14 mouse cellular contexts compared by ENCODE assay signal in genomic region chr13:45778750-45779149, GRCm38 (mm10).
A peak's percentile ranks its signal among the peaks of the same experiment; 100 is the strongest.
DNase-seq lines count a peak whose midpoint lies in the region; ATAC-seq and TF ChIP-seq lines count a peak whose summit lies in the region.
"Had no signal": no experiment of that assay in that cellular context is flagged by ENCODE, and none has a peak within 500 bp of the region (broad histone marks: within the 10 kb centered on the region; RNA-seq: fewer than 3 reads in every experiment).

No protein-coding gene starts in this region.

- no peaks in the 10 kb centered on the region for H3K27me3 ChIP-seq in hindbrain, postnatal 0 days (ENCODE audit: insufficient read depth, low read length)
- H3K27me3 ChIP-seq in hindbrain, embryonic 14.5 days (ENCODE audit: control insufficient read depth, insufficient read depth, low read length), result no peaks in the 10 kb centered on the region
- H3K27me3 ChIP-seq in lung, embryonic 16.5 days (ENCODE audit: control insufficient read depth, insufficient read depth, low read depth, low read length), result no peaks in the 10 kb centered on the region
- no peaks in the 10 kb centered on the region for H3K27me3 ChIP-seq in G1E (ENCODE audit: insufficient read depth, low read length)
- no peaks in the 10 kb centered on the region for H3K27me3 ChIP-seq in intestine, embryonic 16.5 days (replicated peaks; ENCODE audit: control insufficient read depth, insufficient read depth, low read length)
- H3K27me3 ChIP-seq: hindbrain, embryonic 15.5 days; midbrain, embryonic 13.5 days had no signal

- no peak for TF ChIP-seq POLR2A in embryonic fibroblast, embryonic 13.5 days (IDR thresholded peaks at IDR 0.05; ENCODE audit: low read depth, low read length)

- H3K9me3 ChIP-seq in hindbrain, postnatal 0 days (ENCODE audit: low read length), result no peaks in the 10 kb centered on the region
- H3K9me3 ChIP-seq in hindbrain, embryonic 14.5 days (ENCODE audit: control insufficient read depth, low read length), result no peaks in the 10 kb centered on the region
- no peaks in the 10 kb centered on the region for H3K9me3 ChIP-seq in lung, embryonic 16.5 days (ENCODE audit: control insufficient read depth, low read length)
- no peaks in the 10 kb centered on the region for H3K9me3 ChIP-seq in G1E (replicated peaks)
- H3K9me3 ChIP-seq in intestine, embryonic 16.5 days (ENCODE audit: control insufficient read depth, low read length), result no peaks in the 10 kb centered on the region
- H3K9me3 ChIP-seq: hindbrain, embryonic 15.5 days; midbrain, embryonic 13.5 days had no signal

- no peaks in the 10 kb centered on the region for H3K4me1 ChIP-seq in hindbrain, postnatal 0 days (ENCODE audit: insufficient read depth, low read length)
- 0 out of 2 replicates have a peak, but pooled peaks cover 3% of the 10 kb centered on the region for H3K4me1 ChIP-seq in hindbrain, embryonic 14.5 days (replicated peaks; ENCODE audit: control insufficient read depth, insufficient read depth, low read length)
- H3K4me1 ChIP-seq in lung, embryonic 16.5 days (replicated peaks; ENCODE audit: control insufficient read depth, insufficient read depth, low read length), result peaks cover 9% of the 10 kb centered on the region
- peaks cover 29% of the 10 kb centered on the region for H3K4me1 ChIP-seq in G1E (ENCODE audit: insufficient read depth, low read depth, low read length)
- no peaks in the 10 kb centered on the region; the same call in 1 of the 2 replicates for H3K4me1 ChIP-seq in embryonic fibroblast, embryonic 13.5 days (ENCODE audit: control insufficient read depth, insufficient read depth, low read length)
- H3K4me1 ChIP-seq in intestine, embryonic 16.5 days (ENCODE audit: control insufficient read depth, insufficient read depth, low read length), result no peaks in the 10 kb centered on the region

- no peak for DNase-seq in hindbrain, postnatal 0 days (ENCODE audit: low spot score)
- DNase-seq in hindbrain, embryonic 14.5 days (ENCODE audit: low spot score), result no peak
- DNase-seq in lung, postnatal 14 days, result no peak
- DNase-seq in G1E (ENCODE audit: low spot score), result no peak
- DNase-seq in frontal cortex, adult 2 months (ENCODE audit: extremely low spot score in 1 of 2, low spot score in 1 of 2), result no peak
- DNase-seq: cerebellum, postnatal 14 days; kidney, postnatal 14 days; right cerebral cortex, postnatal 25 days had no signal

- WGBS in hindbrain, postnatal 0 days, result 90% methylated on average over 5 of the region's 5 CpGs
- WGBS in hindbrain, embryonic 14.5 days, result 90% methylated on average over 5 of the region's 5 CpGs
- 77% methylated on average over 5 of the region's 5 CpGs for WGBS in lung, embryonic 16.5 days
- 82% methylated on average over 5 of the region's 5 CpGs for WGBS in intestine, embryonic 16.5 days

- H3K9ac ChIP-seq in hindbrain, postnatal 0 days (replicated peaks; ENCODE audit: low read length), result no peak overlapping the region
- H3K9ac ChIP-seq in hindbrain, embryonic 14.5 days, result no peak overlapping the region
- no peak overlapping the region for H3K9ac ChIP-seq in lung, embryonic 16.5 days (ENCODE audit: low read length)
- H3K9ac ChIP-seq in intestine, embryonic 16.5 days (ENCODE audit: low read depth, low read length), result no peak overlapping the region
- H3K9ac ChIP-seq: hindbrain, embryonic 15.5 days; midbrain, embryonic 13.5 days had no signal

- ATAC-seq in hindbrain, postnatal 0 days, result no peak
- no peak for ATAC-seq in hindbrain, embryonic 14.5 days (ENCODE audit: low FRiP score)
- ATAC-seq in lung, embryonic 16.5 days (ENCODE audit: low read depth), result no peak
- ATAC-seq in G1E (ENCODE audit: extremely low read depth, insufficient number of reproducible peaks, low FRiP score, poor library complexity, severe bottlenecking), result no peak
- no peak for ATAC-seq in intestine, embryonic 16.5 days
- ATAC-seq: activated CD4-positive, CD25-positive, alpha-beta regulatory T cell, adult 4 months; midbrain, embryonic 13.5 days had no signal

- peak; percentile 38; the same call in 1 of the 2 replicates for TF ChIP-seq CTCF in hindbrain, postnatal 0 days (IDR thresholded peaks at IDR 0.05; ENCODE audit: low read depth)
- peak; percentile 22; the same call in 1 of the 2 replicates for TF ChIP-seq CTCF in G1E (IDR thresholded peaks at IDR 0.05; ENCODE audit: low read depth, low read length)
- peak; percentile 37; the same call in 1 of the 2 replicates for TF ChIP-seq CTCF in embryonic fibroblast, embryonic 13.5 days (IDR thresholded peaks at IDR 0.05; ENCODE audit: borderline replicate concordance, insufficient read depth, low read length)

- no peak overlapping the region for H3K4me2 ChIP-seq in hindbrain, postnatal 0 days (ENCODE audit: low read depth, low read length)
- no peak overlapping the region for H3K4me2 ChIP-seq in hindbrain, embryonic 14.5 days (replicated peaks)
- H3K4me2 ChIP-seq in lung, embryonic 16.5 days (ENCODE audit: low read depth, low read length), result no peak overlapping the region
- H3K4me2 ChIP-seq in intestine, embryonic 16.5 days (ENCODE audit: low read depth, low read length), result no peak overlapping the region
- H3K4me2 ChIP-seq: hindbrain, embryonic 15.5 days; midbrain, embryonic 13.5 days had no signal

- no peaks in the 10 kb centered on the region for H3K36me3 ChIP-seq in hindbrain, postnatal 0 days (ENCODE audit: insufficient read depth, low read length)
- H3K36me3 ChIP-seq in hindbrain, embryonic 14.5 days (replicated peaks; ENCODE audit: control insufficient read depth, insufficient read depth), result no peaks in the 10 kb centered on the region
- peaks cover 3% of the 10 kb centered on the region; the same call in 1 of the 2 replicates for H3K36me3 ChIP-seq in lung, embryonic 16.5 days (ENCODE audit: control insufficient read depth, insufficient read depth, low read length)
- peaks cover 48% of the 10 kb centered on the region for H3K36me3 ChIP-seq in G1E (replicated peaks)
- H3K36me3 ChIP-seq in intestine, embryonic 16.5 days (ENCODE audit: control insufficient read depth, insufficient read depth, low read length), result no peaks in the 10 kb centered on the region
- H3K36me3 ChIP-seq: hindbrain, embryonic 15.5 days; midbrain, embryonic 13.5 days had no signal

- H3K27ac ChIP-seq in hindbrain, postnatal 0 days, result no peak overlapping the region
- H3K27ac ChIP-seq in hindbrain, embryonic 14.5 days, result no peak overlapping the region
- 0 out of 2 replicates have a peak overlapping the region, but pooled peaks have one; percentile 27 for H3K27ac ChIP-seq in lung, embryonic 16.5 days (ENCODE audit: low read length)
- no peak overlapping the region for H3K27ac ChIP-seq in embryonic fibroblast, embryonic 13.5 days (ENCODE audit: insufficient read depth, low read length)
- H3K27ac ChIP-seq in intestine, embryonic 16.5 days (ENCODE audit: low read length), result no peak overlapping the region
- H3K27ac ChIP-seq: hindbrain, embryonic 15.5 days had no signal

- H3K4me3 ChIP-seq in hindbrain, postnatal 0 days (ENCODE audit: low read length), result no peak overlapping the region
- no peak overlapping the region for H3K4me3 ChIP-seq in hindbrain, embryonic 14.5 days (replicated peaks; ENCODE audit: low read length)
- no peak overlapping the region for H3K4me3 ChIP-seq in lung, embryonic 16.5 days (ENCODE audit: low read length)
- no peak overlapping the region for H3K4me3 ChIP-seq in G1E (ENCODE audit: low read depth, low read length)
- no peak overlapping the region for H3K4me3 ChIP-seq in embryonic fibroblast, embryonic 13.5 days (ENCODE audit: insufficient read depth, low read length)
- H3K4me3 ChIP-seq in intestine, embryonic 16.5 days (ENCODE audit: low read length), result no peak overlapping the region
- H3K4me3 ChIP-seq: hindbrain, embryonic 15.5 days; midbrain, embryonic 13.5 days had no signal
